Mouse (Mus musculus): ENCODE data around the gene Calm4.

GRCm38 (mm10) chr13:3799386-3799785, 38.2 kb upstream of the Calm4 start:
- no peak for TF ChIP-seq CTCF (IDR thresholded peaks at IDR 0.05; ENCODE audit: low read depth, low read length)
- no peak for TF ChIP-seq POLR2A (IDR thresholded peaks at IDR 0.05; ENCODE audit: extremely low read depth, insufficient read depth, low read length)

Measured in liver, adult 2 months (tissue).